Mouse (Mus musculus): ENCODE measurements around the gene Zfp2. TPM values are rescaled to one million over a fixed set of nuclear protein-coding genes. Genes with fewer than 3 reads are reported as not detected.
A peak's percentile ranks its signal among the peaks of the same experiment; 100 is the strongest.

The Zfp2 gene
- polyA plus RNA-seq (2015; fragmentation: Nextera tagmentation; extraction: Ambion mirVana): 48.9 and 57.4 TPM in 2 replicates

- ATAC-seq (replicated peaks): peak; percentile 98
- H3K4me3 ChIP-seq: peak within 1 kb of the TSS; percentile 95
- peak within 1 kb of the TSS; percentile 48 for H3K4me2 ChIP-seq
- WGBS: under 1% methylated on average over 47 of the region's 47 CpGs
- peak within 1 kb of the TSS; percentile 91 for H3K27ac ChIP-seq
- H3K4me1 ChIP-seq: no peaks in the 10 kb centered on the region; the same call in none of the 2 replicates
- H3K36me3 ChIP-seq (replicated peaks): peaks cover 15% of the 10 kb centered on the region
- peak within 1 kb of the TSS; percentile 91 for H3K9ac ChIP-seq
- peaks cover 18% of the 10 kb centered on the region; the same call in 1 of the 2 replicates for H3K9me3 ChIP-seq
- H3K27me3 ChIP-seq (replicated peaks): no peaks in the 10 kb centered on the region
Observed at GRCm38 (mm10) chr11:50915671-50916320, at the start of gene Zfp2. Gene Zfp2, minus strand, starts transcription at chr11:50916165.

GRCm38 (mm10) chr11:50964886-50965285, 48.9 kb upstream of the Zfp2 start:
- no peaks in the 10 kb centered on the region for H3K27me3 ChIP-seq (replicated peaks)
- WGBS: 80% methylated on average over 2 of the region's 2 CpGs
- ATAC-seq (replicated peaks): no peak

GRCm38 (mm10) chr11:50953665-50954064, 37.7 kb upstream of the Zfp2 start, which contains the start of gene Prop1:
Gene Prop1, minus strand, starts transcription at chr11:50953765.
- H3K4me2 ChIP-seq: no peak within 1 kb of the TSS
- no peak within 1 kb of the TSS for H3K27ac ChIP-seq
- no peak within 1 kb of the TSS for H3K9ac ChIP-seq
- no peaks in the 10 kb centered on the region for H3K4me1 ChIP-seq
- no peaks in the 10 kb centered on the region for H3K36me3 ChIP-seq (replicated peaks)
- WGBS: 71% methylated on average over 6 of the region's 6 CpGs
- no peaks in the 10 kb centered on the region for H3K9me3 ChIP-seq
- H3K27me3 ChIP-seq (replicated peaks): no peaks in the 10 kb centered on the region
- ATAC-seq (replicated peaks): no peak
- no peak within 1 kb of the TSS for H3K4me3 ChIP-seq

More at GRCm38 (mm10) chr11:50964886-50965285, 48.9 kb upstream of the Zfp2 start:
- no peak overlapping the region for H3K9ac ChIP-seq
- H3K9me3 ChIP-seq: no peaks in the 10 kb centered on the region
- no peaks in the 10 kb centered on the region for H3K36me3 ChIP-seq (replicated peaks)
- no peak overlapping the region for H3K4me2 ChIP-seq
- no peak overlapping the region for H3K27ac ChIP-seq
- H3K4me1 ChIP-seq: no peaks in the 10 kb centered on the region
- H3K4me3 ChIP-seq: no peak overlapping the region

GRCm38 (mm10) chr11:50952290-50952689, 36.3 kb upstream of the Zfp2 start:
- H3K4me3 ChIP-seq: no peak overlapping the region
- no peak overlapping the region for H3K9ac ChIP-seq
- H3K27ac ChIP-seq: no peak overlapping the region
- 68% methylated on average over 14 of the region's 14 CpGs for whole genome bisulfite sequencing
- H3K4me2 ChIP-seq: no peak overlapping the region
- no peaks in the 10 kb centered on the region for H3K4me1 ChIP-seq
- H3K27me3 ChIP-seq (replicated peaks): no peaks in the 10 kb centered on the region
- H3K9me3 ChIP-seq: no peaks in the 10 kb centered on the region
- no peak for ATAC-seq (replicated peaks)
- no peaks in the 10 kb centered on the region for H3K36me3 ChIP-seq (replicated peaks)

GRCm38 (mm10) chr11:50943506-50943905, 27.5 kb upstream of the Zfp2 start, which contains the start of gene 4933414I15Rik:
Gene 4933414I15Rik, minus strand, starts transcription at chr11:50943765.
- ATAC-seq (replicated peaks): no peak
- WGBS: 85% methylated on average over 14 of the region's 14 CpGs

GRCm38 (mm10) chr11:50942386-50942785, 26.4 kb upstream of the Zfp2 start:
- Histone ChIP-seq H3K27ac (no peak overlapping the region), H3K4me2 (no peak overlapping the region), H3K4me1 (no peaks in the 10 kb centered on the region), H3K27me3 (replicated peaks) (no peaks in the 10 kb centered on the region), H3K9me3 (no peaks in the 10 kb centered on the region), H3K36me3 (replicated peaks) (no peaks in the 10 kb centered on the region), H3K9ac (no peak overlapping the region), H3K4me3 (no peak overlapping the region)
- 70% methylated on average over 12 of the region's 12 CpGs for WGBS
- ATAC-seq (replicated peaks): no peak

More at GRCm38 (mm10) chr11:50943506-50943905, 27.5 kb upstream of the Zfp2 start, which contains the start of gene 4933414I15Rik:
- no peak within 1 kb of the TSS for H3K4me2 ChIP-seq
- H3K36me3 ChIP-seq (replicated peaks): no peaks in the 10 kb centered on the region
- H3K27ac ChIP-seq: no peak within 1 kb of the TSS
- H3K4me1 ChIP-seq: no peaks in the 10 kb centered on the region
- H3K27me3 ChIP-seq (replicated peaks): no peaks in the 10 kb centered on the region
- H3K9ac ChIP-seq: no peak within 1 kb of the TSS
- no peaks in the 10 kb centered on the region for H3K9me3 ChIP-seq
- no peak within 1 kb of the TSS for H3K4me3 ChIP-seq

DNA sequence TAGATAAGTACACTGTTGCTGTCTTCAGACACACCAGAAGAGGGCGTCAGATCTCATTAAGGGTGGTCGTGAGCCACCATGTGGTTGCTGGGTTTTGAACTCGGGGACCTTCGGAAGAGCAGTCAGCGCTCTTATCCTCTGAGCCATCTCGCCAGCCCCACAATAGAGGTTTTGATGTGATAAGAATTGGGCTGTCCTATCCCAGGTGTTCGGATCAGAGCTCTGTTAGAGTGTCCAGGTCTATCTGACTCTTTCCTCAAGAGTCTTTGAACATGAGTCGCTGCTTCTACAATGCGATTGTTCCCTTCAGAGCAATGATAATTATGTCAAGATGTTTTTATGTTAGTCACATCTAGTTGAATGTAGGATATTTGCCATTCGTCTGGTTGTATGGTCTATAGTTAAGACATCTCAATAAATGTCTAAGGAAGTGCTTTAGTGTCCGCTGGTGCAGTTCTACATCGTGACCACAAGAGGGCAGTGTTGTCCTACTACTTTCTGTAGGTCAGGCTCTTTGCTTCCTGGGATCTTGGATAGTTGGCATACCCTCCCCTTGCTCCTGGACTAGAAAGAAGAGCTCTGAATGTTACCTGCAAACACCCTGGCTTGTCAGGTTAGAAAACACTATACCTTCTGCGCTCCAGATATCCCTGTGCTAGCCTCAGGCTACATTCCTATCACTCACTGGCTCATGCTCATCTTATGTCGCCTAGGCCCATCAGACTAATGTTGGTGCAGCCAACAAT, 23.8 kb upstream of the Zfp2 start:
- no peak overlapping the region for H3K4me3 ChIP-seq
- H3K4me2 ChIP-seq: no peak overlapping the region
- WGBS: 40% methylated on average over 14 of the region's 14 CpGs
- ATAC-seq (replicated peaks): peak; percentile 60
- H3K9ac ChIP-seq: no peak overlapping the region
- H3K36me3 ChIP-seq (replicated peaks): no peaks in the 10 kb centered on the region
- no peaks in the 10 kb centered on the region for H3K27me3 ChIP-seq (replicated peaks)
- H3K27ac ChIP-seq: no peak overlapping the region
- no peaks in the 10 kb centered on the region for H3K4me1 ChIP-seq
- H3K9me3 ChIP-seq: no peaks in the 10 kb centered on the region

DNA sequence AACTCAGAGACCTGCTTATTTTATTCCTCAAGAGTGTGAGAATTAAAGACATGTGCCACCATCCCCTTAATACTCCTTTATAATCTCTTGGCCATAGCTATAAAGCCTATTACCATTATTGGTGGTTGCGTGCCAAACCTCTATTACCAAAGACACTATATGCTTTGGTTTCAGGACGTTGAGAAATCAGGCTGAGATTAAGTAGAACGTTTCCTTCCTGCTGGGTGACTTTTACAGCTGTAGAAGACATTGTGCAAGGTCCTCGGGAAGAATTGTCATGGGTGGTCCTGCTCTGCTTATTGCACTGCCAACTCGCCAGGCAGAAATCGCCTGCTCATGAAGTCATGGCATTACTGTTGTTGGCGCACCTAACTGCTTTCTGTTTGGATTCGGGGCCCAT, 22.5 kb upstream of the Zfp2 start:
- 84% methylated on average over 8 of the region's 8 CpGs for WGBS
- no peak for ATAC-seq (replicated peaks)

GRCm38 (mm10) chr11:50932040-50932439, 16.1 kb upstream of the Zfp2 start:
- H3K36me3 ChIP-seq (replicated peaks): no peaks in the 10 kb centered on the region
- peak; percentile 62 for ATAC-seq (replicated peaks)
- H3K4me3 ChIP-seq: peak overlapping the region; percentile 65
- H3K4me1 ChIP-seq: peaks cover 10% of the 10 kb centered on the region
- 55% methylated on average over 1 of the region's 1 CpGs for WGBS
- H3K27me3 ChIP-seq (replicated peaks): no peaks in the 10 kb centered on the region
- H3K27ac ChIP-seq: peak overlapping the region; percentile 87
- H3K4me2 ChIP-seq: peak overlapping the region; percentile 77
- H3K9ac ChIP-seq: peak overlapping the region; percentile 23; the same call in 1 of the 2 replicates
- no peaks in the 10 kb centered on the region for H3K9me3 ChIP-seq

More for the DNA sequence above, 22.5 kb upstream of the Zfp2 start:
- Histone ChIP-seq H3K9me3 (no peaks in the 10 kb centered on the region), H3K36me3 (replicated peaks) (no peaks in the 10 kb centered on the region), H3K4me2 (no peak overlapping the region), H3K4me3 (no peak overlapping the region), H3K9ac (no peak overlapping the region), H3K27ac (no peak overlapping the region), H3K27me3 (replicated peaks) (no peaks in the 10 kb centered on the region), H3K4me1 (no peaks in the 10 kb centered on the region)

DNA sequence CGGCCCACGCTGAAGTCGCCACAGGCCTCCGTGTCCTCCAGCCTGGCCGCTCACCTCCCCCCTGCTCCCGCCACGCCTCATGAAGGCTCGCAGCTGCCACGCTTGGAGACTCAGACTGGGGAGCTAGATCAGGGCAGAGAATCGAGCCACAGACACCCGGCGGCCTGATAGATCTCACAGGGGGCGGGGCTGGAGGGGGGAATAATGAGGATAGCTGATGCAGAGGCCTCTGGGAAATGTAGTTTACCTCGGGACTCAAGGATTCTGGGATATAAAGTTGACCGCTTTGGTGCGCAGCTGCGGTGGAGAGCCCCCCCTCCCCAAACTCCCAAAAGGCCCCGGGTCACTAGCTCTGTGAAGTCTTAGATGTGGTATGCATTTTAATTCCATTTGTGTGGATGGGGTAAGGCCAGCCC, 15.5 kb upstream of the Zfp2 start, which contains the start of gene Zfp354b:
TSS of gene Zfp354b (minus strand) at position 183 of the 416 bp plus-strand sequence.
- Histone ChIP-seq H3K27me3 (replicated peaks) (no peaks in the 10 kb centered on the region), H3K4me3 (peak within 1 kb of the TSS; percentile 65), H3K27ac (peak within 1 kb of the TSS; percentile 87), H3K36me3 (replicated peaks) (no peaks in the 10 kb centered on the region), H3K4me2 (peak within 1 kb of the TSS; percentile 77), H3K9ac (peak within 1 kb of the TSS; percentile 75), H3K4me1 (peaks cover 10% of the 10 kb centered on the region), H3K9me3 (no peaks in the 10 kb centered on the region)
- under 1% methylated on average over 18 of the region's 18 CpGs for WGBS
- ATAC-seq (replicated peaks): peak; percentile 97

- ATAC-seq (replicated peaks): peak; percentile 83
- H3K9ac ChIP-seq: peak overlapping the region; percentile 75
- H3K36me3 ChIP-seq (replicated peaks): no peaks in the 10 kb centered on the region
- no peaks in the 10 kb centered on the region for H3K9me3 ChIP-seq
- peak overlapping the region; percentile 87 for H3K27ac ChIP-seq
- peak overlapping the region; percentile 65 for H3K4me3 ChIP-seq
- H3K4me1 ChIP-seq: peaks cover 10% of the 10 kb centered on the region
- H3K27me3 ChIP-seq (replicated peaks): no peaks in the 10 kb centered on the region
- H3K4me2 ChIP-seq: peak overlapping the region; percentile 77
- WGBS: under 1% methylated on average over 16 of the region's 16 CpGs
Observed at GRCm38 (mm10) chr11:50931021-50931420, 15.1 kb upstream of the Zfp2 start.

GRCm38 (mm10) chr11:50930469-50931014, 14.6 kb upstream of the Zfp2 start:
- 27% methylated on average over 14 of the region's 14 CpGs for WGBS
- no peaks in the 10 kb centered on the region for H3K36me3 ChIP-seq (replicated peaks)
- no peak; the same call in 1 of the 2 replicates for ATAC-seq (replicated peaks)

More at GRCm38 (mm10) chr11:50930469-50931014, 14.6 kb upstream of the Zfp2 start:
- Histone ChIP-seq H3K4me2 (peak overlapping the region; percentile 77), H3K9me3 (no peaks in the 10 kb centered on the region), H3K4me1 (peaks cover 10% of the 10 kb centered on the region), H3K27ac (peak overlapping the region; percentile 87), H3K27me3 (replicated peaks) (no peaks in the 10 kb centered on the region), H3K4me3 (peak overlapping the region; percentile 65), H3K9ac (peak overlapping the region; percentile 75)

All from midbrain, embryonic 15.5 days (tissue).